Comparison of ENCODE assay signal across 10 mouse cellular contexts in genomic region chr17:36042055-36042454, GRCm38 (mm10). TPM values are rescaled to one million over a fixed set of nuclear protein-coding genes. Genes with fewer than 3 reads are reported as not detected.
A peak's percentile ranks its signal among the peaks of the same experiment; 100 is the strongest.
DNase-seq lines count a peak whose midpoint lies in the region; ATAC-seq and TF ChIP-seq lines count a peak whose summit lies in the region.
"Not testable (repeated sequence)": the region's sequence is repeated elsewhere in the genome, so short reads cannot be mapped to it uniquely, and the experiment has no call there.
"Had no signal": no experiment of that assay in that cellular context is flagged by ENCODE, and none has a peak within 500 bp of the region (broad histone marks: within the 10 kb centered on the region; RNA-seq: fewer than 3 reads in every experiment).

No protein-coding gene starts in this region.

- H3K9me3 ChIP-seq in forebrain, embryonic 10.5 days; heart, embryonic 13.5 days; intestine, embryonic 16.5 days (ENCODE audit: control insufficient read depth, low read length): not testable (repeated sequence)

- not testable (repeated sequence) for H3K79me2 ChIP-seq in liver, adult 2 months (ENCODE audit: control insufficient read depth, insufficient read depth, low read length)

- H3K4me1 ChIP-seq in cerebellum, adult 2 months (ENCODE audit: control insufficient read depth, insufficient read depth, low read length); forebrain, embryonic 10.5 days; heart, embryonic 13.5 days; intestine, embryonic 16.5 days (ENCODE audit: control insufficient read depth, insufficient read depth, low read length); liver, adult 2 months (ENCODE audit: control insufficient read depth, insufficient read depth, low read length): not testable (repeated sequence)

- H3K27me3 ChIP-seq in cerebellum, adult 2 months (ENCODE audit: control insufficient read depth, insufficient read depth, low read length); heart, embryonic 13.5 days (replicated peaks); intestine, embryonic 16.5 days (replicated peaks; ENCODE audit: control insufficient read depth, insufficient read depth, low read length); liver, adult 2 months (ENCODE audit: control insufficient read depth, insufficient read depth, low read length): not testable (repeated sequence)
- H3K27me3 ChIP-seq in forebrain, embryonic 10.5 days (ENCODE audit: poor library complexity, severe bottlenecking), result peaks cover 32% of the 10 kb centered on the region

- H3K4me2 ChIP-seq in heart, embryonic 13.5 days, result peak overlapping the region; percentile 80
- peak overlapping the region; percentile 74 for H3K4me2 ChIP-seq in intestine, embryonic 16.5 days (ENCODE audit: low read depth, low read length)

- H3K9ac ChIP-seq in heart, embryonic 13.5 days, result peak overlapping the region; percentile 81
- peak overlapping the region; percentile 55 for H3K9ac ChIP-seq in intestine, embryonic 16.5 days (ENCODE audit: low read depth, low read length)
- peak overlapping the region; percentile 76 for H3K9ac ChIP-seq in liver, adult 2 months (ENCODE audit: low read depth, low read length)

- WGBS in cerebellum, adult 2 months, result 1% methylated on average over 19 of the region's 19 CpGs
- 1% methylated on average over 19 of the region's 19 CpGs for WGBS in forebrain, embryonic 10.5 days
- under 1% methylated on average over 17 of the region's 19 CpGs for WGBS in heart, embryonic 13.5 days
- WGBS in intestine, embryonic 16.5 days, result under 1% methylated on average over 19 of the region's 19 CpGs
- WGBS in liver, adult 2 months, result 5% methylated on average over 19 of the region's 19 CpGs

- not testable (repeated sequence) for H3K36me3 ChIP-seq in forebrain, embryonic 10.5 days (replicated peaks); heart, embryonic 13.5 days; intestine, embryonic 16.5 days (ENCODE audit: control insufficient read depth, insufficient read depth, low read length); liver, adult 2 months (ENCODE audit: control insufficient read depth, insufficient read depth, low read length)

- not testable (repeated sequence) for H3K27ac ChIP-seq in cerebellum, adult 2 months (ENCODE audit: insufficient read depth, low read length); forebrain, embryonic 10.5 days; heart, embryonic 13.5 days (replicated peaks); intestine, embryonic 16.5 days (ENCODE audit: low read length)
- H3K27ac ChIP-seq in liver, adult 2 months (replicated peaks; ENCODE audit: insufficient read depth, low read depth, low read length), result peak overlapping the region; percentile 26; the same call in 1 of the 2 replicates

- DNase-seq in 3T3-L1 (ENCODE audit: low read depth, low spot score), result peak; percentile 38
- peak in 1 of 2 experiments; percentile 34 for DNase-seq in cerebellum, adult 2 months
- not testable (repeated sequence) for DNase-seq in forebrain, embryonic 10.5 days (ENCODE audit: extremely low spot score, low spot score); liver, adult 2 months (ENCODE audit: extremely low read depth, low read depth, low spot score)
- peak; percentile 32 for DNase-seq in ovary, postnatal 36 days (ENCODE audit: low spot score)

- ATAC-seq in heart, embryonic 13.5 days (ENCODE audit: extremely low read depth, insufficient number of reproducible peaks, low FRiP score, low TSS enrichment), result peak; percentile 28; the same call in 1 of the 2 replicates
- ATAC-seq in intestine, embryonic 16.5 days, result peak; percentile 79
- ATAC-seq in megakaryocyte progenitor cell, adult 5-6 weeks (replicated peaks; ENCODE audit: poor library complexity), result peak; percentile 42

- peak overlapping the region; percentile 46 for H3K4me3 ChIP-seq in cerebellum, adult 2 months (replicated peaks; ENCODE audit: insufficient read depth, low read depth, low read length)
- peak overlapping the region; percentile 49 for H3K4me3 ChIP-seq in forebrain, embryonic 10.5 days
- peak overlapping the region; percentile 57 for H3K4me3 ChIP-seq in heart, embryonic 13.5 days
- peak overlapping the region; percentile 40 for H3K4me3 ChIP-seq in intestine, embryonic 16.5 days (ENCODE audit: low read length)
- peak overlapping the region; percentile 62 for H3K4me3 ChIP-seq in liver, adult 2 months (ENCODE audit: insufficient read depth, low read depth, low read length)

- TF ChIP-seq POLR2A in cerebellum, adult 2 months (IDR thresholded peaks at IDR 0.05; ENCODE audit: borderline replicate concordance, insufficient read depth, low read length); liver, adult 2 months (IDR thresholded peaks at IDR 0.05; ENCODE audit: extremely low read depth, insufficient read depth, low read length): not testable (repeated sequence)

- not testable (repeated sequence) for TF ChIP-seq CTCF in cerebellum, adult 2 months (IDR thresholded peaks at IDR 0.05; ENCODE audit: borderline replicate concordance, insufficient read depth, low read depth, low read length); liver, adult 2 months (IDR thresholded peaks at IDR 0.05; ENCODE audit: low read depth, low read length)

RNA-seq across cellular contexts. Expression of gene H2-T22, which starts 0.5 kb away (rescaled TPM):
- 25.5 and 31.0 TPM in 2 replicates for polyA plus RNA-seq in cerebellum, adult 2 months (2012; rRNA removed)
- 6.8 and 8.1 TPM in 2 replicates for polyA plus RNA-seq in forebrain, embryonic 10.5 days (2016; fragmentation: Nextera tagmentation; extraction: Ambion mirVana)
- 6.9 and 7.5 TPM in 2 replicates for polyA plus RNA-seq in heart, embryonic 13.5 days (2015; fragmentation: Nextera tagmentation; extraction: Ambion mirVana)
- polyA plus RNA-seq in intestine, embryonic 16.5 days (2015; fragmentation: Nextera tagmentation; extraction: Ambion mirVana), result 16.0 and 16.1 TPM in 2 replicates
- 115 and 138 TPM in 2 replicates for total RNA-seq in liver, adult 2 months (2014; rRNA removed)
- polyA plus RNA-seq in liver, adult 2 months (2012; rRNA removed), result 98.2 and 110 TPM in 2 replicates
- 31.2 and 31.9 TPM in 2 replicates for total RNA-seq in megakaryocyte progenitor cell, adult 5-6 weeks (2015)
- total RNA-seq in megakaryocyte progenitor cell, adult 5-6 weeks (2017), result 37.9 and 39.7 TPM in 2 replicates

RNA-seq across cellular contexts. Expression of gene Gm6034, which starts 0.7 kb away (rescaled TPM):
- polyA plus RNA-seq in cerebellum, adult 2 months (2012; rRNA removed), result not detected in 2 replicates
- polyA plus RNA-seq in forebrain, embryonic 10.5 days (2016; fragmentation: Nextera tagmentation; extraction: Ambion mirVana), result not detected in 2 replicates
- not detected in 2 replicates for polyA plus RNA-seq in heart, embryonic 13.5 days (2015; fragmentation: Nextera tagmentation; extraction: Ambion mirVana)
- polyA plus RNA-seq in intestine, embryonic 16.5 days (2015; fragmentation: Nextera tagmentation; extraction: Ambion mirVana), result 0.86 and 1.2 TPM in 2 replicates
- 0.09 TPM in 1 of 2 replicates, not detected in the other for total RNA-seq in liver, adult 2 months (2014; rRNA removed)
- 0.05 and 0.06 TPM in 2 replicates for polyA plus RNA-seq in liver, adult 2 months (2012; rRNA removed)
- total RNA-seq in megakaryocyte progenitor cell, adult 5-6 weeks (2015), result not detected in 2 replicates
- total RNA-seq in megakaryocyte progenitor cell, adult 5-6 weeks (2017), result not detected in 2 replicates
- total RNA-seq: left cerebral cortex, postnatal 10 days; neutrophil, adult 5-6 weeks had no signal

RNA-seq across cellular contexts. Expression of gene H2-T23, which starts 9.4 kb away (rescaled TPM):
- 13.0 and 17.3 TPM in 2 replicates for polyA plus RNA-seq in cerebellum, adult 2 months (2012; rRNA removed)
- polyA plus RNA-seq in forebrain, embryonic 10.5 days (2016; fragmentation: Nextera tagmentation; extraction: Ambion mirVana), result 2.1 and 3.3 TPM in 2 replicates
- polyA plus RNA-seq in heart, embryonic 13.5 days (2015; fragmentation: Nextera tagmentation; extraction: Ambion mirVana), result 4.8 and 5.0 TPM in 2 replicates
- 17.7 and 19.4 TPM in 2 replicates for polyA plus RNA-seq in intestine, embryonic 16.5 days (2015; fragmentation: Nextera tagmentation; extraction: Ambion mirVana)
- 291 and 323 TPM in 2 replicates for total RNA-seq in liver, adult 2 months (2014; rRNA removed)
- polyA plus RNA-seq in liver, adult 2 months (2012; rRNA removed), result 423 and 492 TPM in 2 replicates
- total RNA-seq in megakaryocyte progenitor cell, adult 5-6 weeks (2015), result 57.1 and 77.2 TPM in 2 replicates
- total RNA-seq in megakaryocyte progenitor cell, adult 5-6 weeks (2017), result 65.6 and 67.5 TPM in 2 replicates

RNA-seq across cellular contexts. Expression of gene Gm11127, which starts 16.1 kb away (rescaled TPM):
- polyA plus RNA-seq in cerebellum, adult 2 months (2012; rRNA removed), result 0.08 and 0.15 TPM in 2 replicates
- polyA plus RNA-seq in forebrain, embryonic 10.5 days (2016; fragmentation: Nextera tagmentation; extraction: Ambion mirVana), result not detected in 2 replicates
- polyA plus RNA-seq in heart, embryonic 13.5 days (2015; fragmentation: Nextera tagmentation; extraction: Ambion mirVana), result not detected in 2 replicates
- polyA plus RNA-seq in intestine, embryonic 16.5 days (2015; fragmentation: Nextera tagmentation; extraction: Ambion mirVana), result 7.2 and 11.9 TPM in 2 replicates
- total RNA-seq in liver, adult 2 months (2014; rRNA removed), result 0.13 TPM in 1 of 2 replicates, not detected in the other
- polyA plus RNA-seq in liver, adult 2 months (2012; rRNA removed), result 0.06 TPM in 1 of 2 replicates, not detected in the other
- total RNA-seq in megakaryocyte progenitor cell, adult 5-6 weeks (2015), result not detected in 2 replicates
- total RNA-seq in megakaryocyte progenitor cell, adult 5-6 weeks (2017), result not detected in 2 replicates
- total RNA-seq: left cerebral cortex, postnatal 10 days; neutrophil, adult 5-6 weeks had no signal

RNA-seq across cellular contexts. Expression of gene H2-T24, which starts 21.7 kb away (rescaled TPM):
- polyA plus RNA-seq in cerebellum, adult 2 months (2012; rRNA removed), result 0.95 and 1.1 TPM in 2 replicates
- polyA plus RNA-seq in forebrain, embryonic 10.5 days (2016; fragmentation: Nextera tagmentation; extraction: Ambion mirVana), result 3.1 and 3.5 TPM in 2 replicates
- 2.4 and 2.8 TPM in 2 replicates for polyA plus RNA-seq in heart, embryonic 13.5 days (2015; fragmentation: Nextera tagmentation; extraction: Ambion mirVana)
- polyA plus RNA-seq in intestine, embryonic 16.5 days (2015; fragmentation: Nextera tagmentation; extraction: Ambion mirVana), result 1.8 TPM in 2 replicates
- 4.9 and 5.3 TPM in 2 replicates for total RNA-seq in liver, adult 2 months (2014; rRNA removed)
- 1.9 and 2.1 TPM in 2 replicates for polyA plus RNA-seq in liver, adult 2 months (2012; rRNA removed)
- 2.5 and 2.7 TPM in 2 replicates for total RNA-seq in megakaryocyte progenitor cell, adult 5-6 weeks (2015)
- 12.6 and 13.0 TPM in 2 replicates for total RNA-seq in megakaryocyte progenitor cell, adult 5-6 weeks (2017)

Comparison
In these comparisons a context has a peak if more than half of its experiments do, and no peak if none do; other contexts are left out.
1. ATAC-seq: peak in every context shown above with its lines; median percentile 79 in intestine, embryonic 16.5 days; 42 in megakaryocyte progenitor cell, adult 5-6 weeks; 28 in heart, embryonic 13.5 days.
2. RNA of gene H2-T23, which starts 9.4 kb away (polyA plus RNA-seq): 423 to 492 TPM in liver, adult 2 months; 17.7 to 19.4 TPM in intestine, embryonic 16.5 days, 13.0 to 17.3 TPM in cerebellum, adult 2 months, 4.8 to 5.0 TPM in heart, embryonic 13.5 days and 2.1 to 3.3 TPM in forebrain, embryonic 10.5 days; every median in the first group is over 10 times any median in the second.
3. Peak in every context shown above with its lines, with median percentiles within 50 percentile points of each other: H3K4me3 ChIP-seq and H3K9ac ChIP-seq.